Mouse (Mus musculus) forebrain, embryonic 14.5 days (tissue): ENCODE measurements around the gene Dnajb12. TPM values are rescaled to one million over a fixed set of nuclear protein-coding genes. Genes with fewer than 3 reads are reported as not detected.

ENCODE experiments used
- ATAC-seq: fragments of 200-750 bp; cut with Nextera tagmentation; 2 replicates; pipeline ENCODE4 v1.8.0; 2017; ENCODE audit warnings: mild to moderate bottlenecking, moderate library complexity
- DNase-seq: peaks from one replicate; pipeline ENCODE4 v3.0.0-alpha.2; 2015; ENCODE audit warnings: low spot score
- H3K27ac ChIP-seq: fragments of 300-500 bp; sonication (generic); 2 replicates; pipeline ENCODE4 v1.5.1; 2014; ENCODE audit warnings: low read depth, mild to moderate bottlenecking, control low read depth, low read length, moderate library complexity
- H3K27me3 ChIP-seq: fragments of 300-500 bp; sonication (generic); replicated peaks from 2 replicates; pipeline ENCODE4 v1.6.1; 2014; ENCODE audit warnings: low read length, control low read depth, mixed read lengths; ENCODE audit not compliant: control insufficient read depth, insufficient read depth
- H3K36me3 ChIP-seq: fragments of 300-500 bp; sonication (generic); 2 replicates; pipeline ENCODE4 v1.6.1; 2014; ENCODE audit warnings: low read length, control low read depth; ENCODE audit not compliant: control insufficient read depth, insufficient read depth
- H3K4me1 ChIP-seq: fragments of 300-500 bp; sonication (generic); 2 replicates; pipeline ENCODE4 v1.6.1; 2014; ENCODE audit warnings: antibody characterized with exemption, low read length, control low read depth; ENCODE audit not compliant: control insufficient read depth, insufficient read depth
- H3K4me2 ChIP-seq: fragments of 300-500 bp; sonication (generic); 2 replicates; pipeline ENCODE4 v1.6.1; 2014; ENCODE audit warnings: mild to moderate bottlenecking, control low read depth, low read length
- H3K4me3 ChIP-seq: fragments of 300-500 bp; sonication (generic); 2 replicates; pipeline ENCODE4 v1.5.1; 2014; ENCODE audit warnings: low read depth, low read length, control low read depth
- H3K9ac ChIP-seq: fragments of 300-500 bp; sonication (generic); 2 replicates; pipeline ENCODE4 v1.6.1; 2014; ENCODE audit warnings: mild to moderate bottlenecking, low read length, control low read depth, moderate library complexity
- H3K9me3 ChIP-seq: fragments of 300-500 bp; sonication (generic); replicated peaks from 2 replicates; pipeline ENCODE4 v1.6.1; 2016; ENCODE audit warnings: low read length, control low read depth, mixed read lengths; ENCODE audit not compliant: control insufficient read depth
- WGBS: fragments of 180-500 bp; shearing (Covaris S2); extraction: QIAGEN DNeasy Blood & Tissue Kit; methylation state at CpG from one replicate; pipeline ENCODE4 v1.1.7; 2014; 5-methylcytosine and 5-hydroxymethylcytosine counted together
- polyA plus RNA-seq: library from polyadenylated mRNA; unstranded; fragments of >200 nt; fragmentation: Nextera tagmentation; extraction: Ambion mirVana; gene quantifications from 2 replicates; pipeline ENCODE4 v1.2.1, GENCODE M21; 2014

Dnajb12 gene
- polyA plus RNA-seq, 1 experiment from 2014 or later = 18.8 TPM

GRCm38 (mm10) chr10:59916649-59917048, 37.3 kb downstream of the Dnajb12 start:
- peak overlapping the region; percentile 48; the same call in 1 of the 2 replicates for H3K27ac ChIP-seq
- H3K4me2 ChIP-seq = peak overlapping the region; percentile 41
- peak; percentile 57 for ATAC-seq
- no peak overlapping the region for H3K9ac ChIP-seq
- WGBS = 2% methylated on average over 10 of the region's 10 CpGs
- H3K9me3 ChIP-seq = no peaks in the 10 kb centered on the region
- H3K4me3 ChIP-seq = peak overlapping the region; percentile 3; the same call in 1 of the 2 replicates
- DNase-seq = peak; percentile 54
- peaks cover 28% of the 10 kb centered on the region for H3K4me1 ChIP-seq
- H3K36me3 ChIP-seq = no peaks in the 10 kb centered on the region
- H3K27me3 ChIP-seq = no peaks in the 10 kb centered on the region

GRCm38 (mm10) chr10:59918111-59918510, 38.8 kb downstream of the Dnajb12 start:
- WGBS = 92% methylated on average over 4 of the region's 4 CpGs
- DNase-seq = no peak
- H3K4me2 ChIP-seq = no peak overlapping the region

DNA sequence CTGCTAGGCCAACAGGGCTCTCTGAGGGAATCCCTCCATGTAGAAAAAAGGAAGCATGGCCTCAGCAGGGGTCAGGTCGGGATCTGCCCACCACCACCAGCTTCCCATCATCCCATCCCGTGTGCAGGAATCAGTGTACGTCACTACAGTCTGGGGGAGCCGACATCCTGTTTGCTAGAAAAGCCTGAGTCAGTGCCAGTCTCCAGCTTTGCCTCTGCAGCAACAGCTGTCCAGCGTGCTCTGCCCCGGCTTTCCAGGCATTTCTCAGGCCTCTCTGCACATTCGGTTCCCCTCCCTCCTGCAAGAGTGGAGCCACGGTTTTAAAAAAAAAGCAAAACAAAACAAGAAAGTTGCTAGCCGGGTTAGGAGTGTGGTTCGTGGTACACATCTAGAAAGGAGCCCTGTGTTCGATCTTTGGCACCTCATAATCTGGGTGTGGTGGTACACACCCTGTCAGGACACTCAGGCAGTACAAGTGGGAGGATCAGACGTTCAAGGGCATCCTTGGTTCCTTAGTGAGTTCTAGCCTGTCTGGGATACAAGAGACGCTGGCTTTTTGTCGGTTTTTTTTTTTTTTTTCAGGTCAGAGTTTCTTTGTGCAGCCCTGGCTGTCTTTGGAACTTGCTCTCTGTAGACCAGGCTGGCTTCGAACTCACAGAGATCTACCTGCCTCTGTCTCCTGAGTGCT, 40.3 kb downstream of the Dnajb12 start:
- H3K4me1 ChIP-seq = peaks cover 25% of the 10 kb centered on the region
- no peak for DNase-seq
- WGBS = 52% methylated on average over 15 of the region's 15 CpGs
- H3K9ac ChIP-seq = no peak overlapping the region
- no peak overlapping the region for H3K4me3 ChIP-seq
- peak overlapping the region; percentile 76; the same call in 1 of the 2 replicates for H3K27ac ChIP-seq
- H3K9me3 ChIP-seq = no peaks in the 10 kb centered on the region
- no peaks in the 10 kb centered on the region for H3K27me3 ChIP-seq
- no peak overlapping the region for H3K4me2 ChIP-seq
- no peak for ATAC-seq
- H3K36me3 ChIP-seq = no peaks in the 10 kb centered on the region

More at GRCm38 (mm10) chr10:59918111-59918510, 38.8 kb downstream of the Dnajb12 start:
- H3K9ac ChIP-seq = no peak overlapping the region
- no peaks in the 10 kb centered on the region for H3K9me3 ChIP-seq
- H3K4me1 ChIP-seq = peaks cover 25% of the 10 kb centered on the region
- no peak for ATAC-seq
- no peak overlapping the region for H3K4me3 ChIP-seq
- H3K27ac ChIP-seq = no peak overlapping the region
- no peaks in the 10 kb centered on the region for H3K36me3 ChIP-seq
- no peaks in the 10 kb centered on the region for H3K27me3 ChIP-seq

DNA sequence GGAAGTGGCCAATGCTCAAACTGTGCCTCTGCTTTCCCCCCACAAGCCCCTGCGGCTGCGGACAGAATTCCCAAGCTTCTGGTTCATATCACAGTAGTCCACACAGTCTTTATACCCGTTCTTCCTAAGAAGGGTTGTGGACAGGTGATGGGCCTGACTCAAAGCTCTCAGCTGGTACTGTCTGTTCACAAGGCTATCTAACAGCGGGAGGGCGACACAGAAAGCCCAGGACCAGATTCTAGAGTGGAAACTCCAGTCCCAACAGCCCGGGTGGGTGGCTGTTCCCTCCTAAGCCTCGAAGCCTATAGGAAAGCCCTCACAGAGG, 41.1 kb downstream of the Dnajb12 start:
- peaks cover 25% of the 10 kb centered on the region for H3K4me1 ChIP-seq
- DNase-seq (no peak), ATAC-seq (no peak; the same call in 1 of the 2 replicates)
- H3K9ac ChIP-seq = peak overlapping the region; percentile 59
- peak overlapping the region; percentile 70 for H3K4me2 ChIP-seq
- no peaks in the 10 kb centered on the region for H3K9me3 ChIP-seq
- no peaks in the 10 kb centered on the region for H3K27me3 ChIP-seq
- H3K4me3 ChIP-seq = peak overlapping the region; percentile 31
- 23% methylated on average over 7 of the region's 7 CpGs for WGBS
- H3K36me3 ChIP-seq = no peaks in the 10 kb centered on the region
- H3K27ac ChIP-seq = peak overlapping the region; percentile 76

DNA sequence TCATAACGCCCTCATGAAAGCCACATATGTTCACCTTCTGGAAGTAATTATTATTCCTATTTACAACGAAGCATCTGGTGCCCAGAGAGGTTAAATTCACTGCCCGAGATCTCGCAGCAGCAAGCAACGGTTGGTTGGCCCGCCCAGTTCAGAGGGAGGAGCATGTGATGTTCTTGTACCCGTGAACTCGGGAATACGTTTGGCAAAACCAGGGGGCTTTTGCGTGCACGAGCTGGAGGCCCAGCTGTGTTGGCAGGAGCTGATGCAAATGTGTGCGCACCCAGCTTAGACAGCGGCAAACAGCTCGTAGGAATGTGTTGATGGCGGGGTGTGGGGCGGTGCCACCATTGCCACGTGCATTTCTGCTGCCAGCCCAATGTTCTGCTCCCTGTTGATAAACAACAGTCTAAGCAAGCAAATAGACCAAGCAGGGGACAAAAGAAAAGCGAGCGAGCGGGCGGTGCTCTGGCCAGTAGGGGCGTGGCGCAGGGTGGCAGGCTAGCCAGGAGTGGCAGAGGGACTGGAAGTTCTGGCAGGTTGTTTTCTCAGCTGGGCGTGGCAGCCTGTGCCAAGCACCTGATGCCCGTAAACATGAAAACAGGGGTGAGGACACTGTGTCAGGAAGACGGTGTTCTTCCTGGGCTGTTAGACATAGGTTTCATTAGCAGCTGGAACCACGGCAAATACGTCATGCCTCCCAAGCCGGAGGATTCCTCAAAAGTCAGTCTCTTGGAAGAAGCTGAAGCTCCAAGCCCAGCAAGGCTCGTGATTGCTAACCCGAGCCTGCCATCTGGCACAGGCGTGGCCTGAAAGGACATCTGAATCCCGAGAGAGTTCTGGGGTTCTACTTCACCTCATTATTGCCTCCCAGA, 41.7 kb downstream of the Dnajb12 start:
- H3K27me3 ChIP-seq = no peaks in the 10 kb centered on the region
- no peaks in the 10 kb centered on the region for H3K9me3 ChIP-seq
- DNase-seq (peak; percentile 87), ATAC-seq (peak; percentile 82)
- H3K36me3 ChIP-seq = no peaks in the 10 kb centered on the region
- H3K9ac ChIP-seq = peak overlapping the region; percentile 59
- H3K4me1 ChIP-seq = peaks cover 21% of the 10 kb centered on the region
- H3K27ac ChIP-seq = peak overlapping the region; percentile 76
- 5% methylated on average over 33 of the region's 33 CpGs for WGBS
- H3K4me2 ChIP-seq = peak overlapping the region; percentile 70
- H3K4me3 ChIP-seq = peak overlapping the region; percentile 31

DNA sequence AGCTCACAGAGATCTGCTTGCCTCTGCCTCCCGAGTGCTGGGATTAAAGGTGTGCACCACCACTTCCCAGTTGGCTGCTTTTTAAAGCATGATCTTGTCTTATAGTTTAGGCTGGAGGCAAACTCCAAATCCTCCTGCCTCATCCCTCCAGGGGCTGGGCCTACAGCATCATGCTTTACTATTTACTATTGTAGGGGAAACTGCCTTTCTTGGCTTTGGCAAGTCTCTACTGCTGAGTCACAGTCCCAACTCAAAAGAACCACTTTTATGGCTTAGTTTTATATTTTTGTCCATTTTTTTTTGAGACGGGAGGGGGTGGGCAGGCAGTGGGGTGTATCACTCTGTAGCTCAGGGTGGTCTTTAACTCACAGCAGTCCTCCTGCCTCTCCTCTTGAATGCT, 44.1 kb downstream of the Dnajb12 start:
- Histone ChIP-seq H3K27me3 (no peaks in the 10 kb centered on the region), H3K4me3 (no peak overlapping the region), H3K36me3 (no peaks in the 10 kb centered on the region), H3K9me3 (no peaks in the 10 kb centered on the region), H3K27ac (no peak overlapping the region), H3K4me2 (no peak overlapping the region), H3K9ac (no peak overlapping the region), H3K4me1 (peaks cover 15% of the 10 kb centered on the region)
- ATAC-seq (no peak), DNase-seq (no peak)
- 89% methylated on average over 2 of the region's 2 CpGs for WGBS

DNA sequence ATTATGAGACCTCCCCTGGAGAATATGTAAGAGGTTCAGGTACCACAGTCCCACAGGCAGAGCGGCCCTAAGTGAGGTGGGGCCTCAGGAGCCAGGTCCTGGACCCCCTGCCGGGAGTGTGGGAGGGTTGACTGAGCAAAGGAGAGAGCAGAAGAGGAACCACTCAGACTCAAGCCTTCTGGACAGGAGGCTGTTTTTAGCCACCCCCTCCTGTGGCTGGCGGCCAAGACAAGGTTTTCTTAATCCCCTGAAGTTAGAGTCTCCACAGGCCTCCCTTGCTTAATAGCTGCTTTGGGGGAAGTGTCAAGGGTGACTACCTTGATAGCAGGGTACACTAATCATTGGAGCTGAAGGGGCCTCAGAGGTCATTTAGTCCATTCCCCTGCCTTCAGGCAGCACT, 44.9 kb downstream of the Dnajb12 start:
- H3K4me1 ChIP-seq = peaks cover 15% of the 10 kb centered on the region
- H3K27ac ChIP-seq = no peak overlapping the region
- no peaks in the 10 kb centered on the region for H3K9me3 ChIP-seq
- no peak overlapping the region for H3K4me3 ChIP-seq
- WGBS = 44% methylated on average over 3 of the region's 3 CpGs
- H3K36me3 ChIP-seq = no peaks in the 10 kb centered on the region
- H3K4me2 ChIP-seq = no peak overlapping the region
- no peaks in the 10 kb centered on the region for H3K27me3 ChIP-seq
- no peak overlapping the region for H3K9ac ChIP-seq
- ATAC-seq (no peak), DNase-seq (no peak)

DNA sequence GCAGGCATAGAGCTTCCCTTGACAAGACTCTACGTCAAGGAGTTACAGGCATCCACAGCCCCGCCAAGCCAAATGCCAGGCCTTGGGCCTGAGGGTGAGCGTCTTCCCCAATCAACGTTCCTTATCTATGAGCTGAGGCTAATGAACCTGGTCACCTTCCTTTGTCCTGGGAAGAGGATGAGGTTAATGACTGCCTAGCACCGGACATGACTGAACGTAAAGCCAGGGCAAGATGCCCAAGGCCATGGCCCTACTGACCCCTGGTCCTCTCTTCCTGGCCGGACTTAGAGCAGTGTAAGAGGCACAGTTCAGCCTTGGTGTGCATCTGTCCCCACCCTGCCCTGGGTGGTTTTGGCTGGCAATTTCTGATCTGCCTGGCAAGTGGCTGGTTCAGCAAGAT, 49.8 kb downstream of the Dnajb12 start:
- Histone ChIP-seq H3K27me3 (no peaks in the 10 kb centered on the region), H3K9ac (no peak overlapping the region), H3K9me3 (no peaks in the 10 kb centered on the region), H3K27ac (no peak overlapping the region), H3K4me1 (0 out of 2 replicates have a peak, but pooled peaks cover 3% of the 10 kb centered on the region), H3K36me3 (no peaks in the 10 kb centered on the region), H3K4me2 (no peak overlapping the region), H3K4me3 (no peak overlapping the region)
- no peak for ATAC-seq
- DNase-seq = no peak
- WGBS = 97% methylated on average over 7 of the region's 7 CpGs

- DNase-seq (peak; percentile 76), ATAC-seq (peak; percentile 90)
- WGBS = 31% methylated on average over 10 of the region's 10 CpGs
- Histone ChIP-seq H3K27ac (no peak overlapping the region), H3K27me3 (no peaks in the 10 kb centered on the region), H3K9ac (no peak overlapping the region), H3K36me3 (no peaks in the 10 kb centered on the region), H3K4me3 (no peak overlapping the region), H3K9me3 (no peaks in the 10 kb centered on the region), H3K4me2 (no peak overlapping the region), H3K4me1 (0 out of 2 replicates have a peak, but pooled peaks cover 3% of the 10 kb centered on the region)
These were observed 51.6 kb downstream of the Dnajb12 start for GRCm38 (mm10) chr10:59930996-59931395.
